Mouse (Mus musculus): Measurements from ENCODE around the gene Rab24. TPM values are rescaled to one million over a fixed set of nuclear protein-coding genes. Genes with fewer than 3 reads are reported as not detected.

Rab24 gene
- polyA plus RNA-seq (2012; ENCODE audit: insufficient read depth, insufficient read length, missing spikeins), result 75.6 and 91.3 TPM in 2 replicates

DNA sequence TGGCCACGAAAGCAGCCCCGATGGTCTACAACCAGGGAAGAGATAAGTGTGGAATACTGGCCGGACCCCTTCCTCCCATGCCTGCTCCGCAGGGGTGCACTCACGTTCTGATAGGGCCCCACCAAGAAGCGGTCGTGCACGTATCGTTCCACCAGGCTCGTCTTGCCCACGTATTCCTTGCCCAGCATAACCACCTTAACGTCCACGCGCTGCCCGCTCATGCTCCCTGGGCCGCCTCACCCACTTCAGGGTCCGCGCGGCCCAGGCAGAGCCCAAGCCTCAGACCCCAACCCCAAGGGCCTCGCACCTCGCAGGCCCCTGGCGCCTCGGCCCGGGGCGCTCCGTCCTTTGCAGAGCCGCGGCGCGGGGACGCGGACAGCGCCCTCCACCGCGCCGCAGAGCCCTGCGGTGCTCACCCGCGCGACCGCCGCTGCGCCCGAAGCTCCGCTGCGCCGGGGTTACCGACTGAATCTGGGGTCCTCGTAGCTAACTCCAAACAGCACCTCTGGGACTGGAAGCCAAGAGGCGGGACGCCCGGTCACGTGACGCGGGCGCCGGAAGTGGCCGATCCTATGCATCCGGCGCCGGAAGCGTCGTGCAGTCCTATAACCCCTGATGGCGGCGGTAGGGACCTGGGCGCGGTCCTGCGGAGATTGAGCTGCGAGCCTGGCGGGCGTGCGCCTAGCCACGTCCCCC, at the start of gene Rab24:
Gene Rab24 (minus strand): TSS at position 513 of the 696 bp plus-strand sequence.
- TF ChIP-seq CTCF (IDR thresholded peaks at IDR 0.05; ENCODE audit: low read depth, low read length) (no peak), POLR2A (IDR thresholded peaks at IDR 0.05; ENCODE audit: borderline replicate concordance, low read depth, low read length) (no peak)
- H3K27ac ChIP-seq (ENCODE audit: insufficient read depth, low read depth, low read length), result peak within 1 kb of the TSS; percentile 64
- H3K4me1 ChIP-seq (ENCODE audit: control insufficient read depth, insufficient read depth, low read length), result peaks cover 52% of the 10 kb centered on the region
- H3K4me3 ChIP-seq (ENCODE audit: insufficient read depth, low read length), result peak within 1 kb of the TSS; percentile 99

DNA sequence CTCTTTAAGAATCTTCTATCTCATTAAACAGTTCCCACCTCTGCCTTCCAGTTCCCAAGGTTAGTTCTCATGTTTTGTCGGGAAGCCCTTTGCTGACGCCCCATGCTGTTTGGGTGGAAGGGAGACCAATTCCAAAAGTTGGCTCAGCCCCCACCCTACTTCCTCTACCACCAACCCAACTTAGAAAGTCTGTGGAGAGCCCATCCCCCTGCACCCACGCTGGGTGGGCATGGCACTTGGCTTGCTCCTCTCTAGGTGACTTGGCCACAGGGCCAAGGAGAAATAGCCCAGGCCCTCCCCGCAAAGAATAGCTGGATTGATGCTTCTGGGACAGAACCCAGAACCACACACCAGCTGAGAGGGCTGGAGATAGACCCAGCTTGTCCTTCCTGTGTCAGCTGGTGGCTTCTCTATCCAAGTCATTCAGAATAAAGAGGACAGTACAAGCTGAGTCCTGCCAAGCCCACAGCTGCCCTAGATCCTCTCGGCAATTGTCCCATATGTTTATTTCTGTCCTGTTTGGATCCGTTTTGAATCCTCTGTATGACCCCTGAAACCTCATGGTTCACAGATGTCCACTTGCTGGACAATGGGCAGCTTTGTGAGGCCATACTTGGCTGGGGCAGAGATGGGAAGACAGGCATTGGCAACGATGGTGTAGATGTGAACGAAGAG, 49.4 kb upstream of the Rab24 start:
- Histone ChIP-seq H3K27ac (ENCODE audit: insufficient read depth, low read depth, low read length) (no peak overlapping the region), H3K4me1 (ENCODE audit: control insufficient read depth, insufficient read depth, low read length) (peaks cover 39% of the 10 kb centered on the region), H3K4me3 (ENCODE audit: insufficient read depth, low read length) (no peak overlapping the region)
- TF ChIP-seq CTCF (IDR thresholded peaks at IDR 0.05; ENCODE audit: low read depth, low read length) (no peak), POLR2A (IDR thresholded peaks at IDR 0.05; ENCODE audit: borderline replicate concordance, low read depth, low read length) (no peak)

DNA sequence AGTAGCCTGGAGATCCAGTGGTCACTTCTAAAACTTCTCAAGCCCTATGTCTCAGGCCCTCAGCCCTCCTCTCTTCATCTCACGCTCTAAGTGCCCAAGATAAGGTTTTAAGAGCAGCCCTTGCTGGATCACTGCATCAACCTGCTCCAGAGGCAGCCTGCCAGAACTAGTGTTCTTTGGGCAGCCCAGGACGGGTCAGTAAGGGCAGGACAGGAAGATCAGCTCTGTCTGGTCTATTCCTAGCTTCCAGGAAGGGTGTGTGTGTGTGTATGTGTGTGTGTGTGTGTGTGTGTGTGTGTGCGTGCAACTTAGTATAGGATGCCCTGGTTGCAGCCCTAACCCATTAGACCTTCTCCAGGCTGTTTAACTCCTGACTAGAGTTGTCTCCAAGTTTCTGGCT, 48.5 kb upstream of the Rab24 start:
- TF ChIP-seq CTCF (IDR thresholded peaks at IDR 0.05; ENCODE audit: low read depth, low read length) (no peak), POLR2A (IDR thresholded peaks at IDR 0.05; ENCODE audit: borderline replicate concordance, low read depth, low read length) (no peak)
- Histone ChIP-seq H3K27ac (ENCODE audit: insufficient read depth, low read depth, low read length) (peak overlapping the region; percentile 93), H3K4me3 (ENCODE audit: insufficient read depth, low read length) (peak overlapping the region; percentile 72), H3K4me1 (ENCODE audit: control insufficient read depth, insufficient read depth, low read length) (peaks cover 39% of the 10 kb centered on the region)

DNA sequence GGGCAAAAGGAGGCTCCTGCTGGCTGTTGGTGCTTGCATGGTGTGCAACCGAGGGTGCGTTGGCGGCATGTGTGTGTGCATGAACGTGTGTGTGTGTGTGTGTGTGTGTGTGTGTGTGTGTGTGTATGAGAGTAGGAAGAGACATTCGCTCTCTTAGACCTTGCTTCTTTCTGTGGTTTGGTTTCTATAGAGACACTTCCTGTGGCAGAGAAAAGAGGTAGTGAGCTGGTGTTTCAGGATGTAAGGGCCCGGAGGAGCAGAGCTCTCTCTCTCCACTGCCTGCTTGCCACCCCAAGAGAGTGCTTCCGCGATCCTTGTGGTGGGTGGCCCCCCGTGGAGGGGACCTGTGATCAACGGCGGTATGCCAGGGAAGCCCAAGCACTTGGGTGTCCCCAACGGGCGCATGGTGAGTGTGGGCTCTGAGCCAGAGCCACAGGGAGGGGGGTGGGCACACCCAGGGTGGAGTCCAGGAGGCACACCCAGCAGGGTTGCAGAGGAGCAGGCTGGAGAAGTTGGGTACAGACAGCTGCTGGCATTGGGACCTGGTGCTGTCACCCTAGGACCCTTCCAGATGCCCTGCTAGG, 47.9 kb upstream of the Rab24 start, which contains the start of gene Rgs14:
Gene Rgs14 (plus strand): TSS at position 202 of the 584 bp plus-strand sequence.
- Histone ChIP-seq H3K4me1 (ENCODE audit: control insufficient read depth, insufficient read depth, low read length) (peaks cover 39% of the 10 kb centered on the region), H3K27ac (ENCODE audit: insufficient read depth, low read depth, low read length) (peak within 1 kb of the TSS; percentile 93), H3K4me3 (ENCODE audit: insufficient read depth, low read length) (peak within 1 kb of the TSS; percentile 72)
- TF ChIP-seq POLR2A (IDR thresholded peaks at IDR 0.05; ENCODE audit: borderline replicate concordance, low read depth, low read length) (peak; percentile 59; the same call in 1 of the 2 replicates), CTCF (IDR thresholded peaks at IDR 0.05; ENCODE audit: low read depth, low read length) (no peak)

DNA sequence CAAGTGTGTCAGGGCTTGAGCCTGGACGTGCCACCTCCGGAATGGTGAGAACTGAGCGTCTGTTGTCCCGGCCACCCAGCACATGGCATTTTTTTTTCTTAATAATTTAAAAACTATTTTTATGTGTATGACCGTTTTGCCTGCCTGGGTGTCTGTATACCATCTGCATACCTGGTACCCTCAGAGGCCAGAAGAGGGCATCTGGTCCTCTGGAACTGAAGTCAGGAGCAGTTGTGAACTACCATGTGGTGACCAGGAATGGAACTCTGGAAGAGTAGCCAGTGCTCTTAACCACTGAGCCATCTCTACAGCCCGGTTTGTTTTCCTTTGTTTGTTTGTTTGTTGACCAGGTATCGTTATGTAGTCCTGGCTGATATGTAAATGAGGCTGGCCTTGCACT, 46.7 kb upstream of the Rab24 start:
- peaks cover 39% of the 10 kb centered on the region for H3K4me1 ChIP-seq (ENCODE audit: control insufficient read depth, insufficient read depth, low read length)
- TF ChIP-seq POLR2A (IDR thresholded peaks at IDR 0.05; ENCODE audit: borderline replicate concordance, low read depth, low read length) (no peak), CTCF (IDR thresholded peaks at IDR 0.05; ENCODE audit: low read depth, low read length) (no peak)
- no peak overlapping the region for H3K4me3 ChIP-seq (ENCODE audit: insufficient read depth, low read length)
- H3K27ac ChIP-seq (ENCODE audit: insufficient read depth, low read depth, low read length), result no peak overlapping the region

DNA sequence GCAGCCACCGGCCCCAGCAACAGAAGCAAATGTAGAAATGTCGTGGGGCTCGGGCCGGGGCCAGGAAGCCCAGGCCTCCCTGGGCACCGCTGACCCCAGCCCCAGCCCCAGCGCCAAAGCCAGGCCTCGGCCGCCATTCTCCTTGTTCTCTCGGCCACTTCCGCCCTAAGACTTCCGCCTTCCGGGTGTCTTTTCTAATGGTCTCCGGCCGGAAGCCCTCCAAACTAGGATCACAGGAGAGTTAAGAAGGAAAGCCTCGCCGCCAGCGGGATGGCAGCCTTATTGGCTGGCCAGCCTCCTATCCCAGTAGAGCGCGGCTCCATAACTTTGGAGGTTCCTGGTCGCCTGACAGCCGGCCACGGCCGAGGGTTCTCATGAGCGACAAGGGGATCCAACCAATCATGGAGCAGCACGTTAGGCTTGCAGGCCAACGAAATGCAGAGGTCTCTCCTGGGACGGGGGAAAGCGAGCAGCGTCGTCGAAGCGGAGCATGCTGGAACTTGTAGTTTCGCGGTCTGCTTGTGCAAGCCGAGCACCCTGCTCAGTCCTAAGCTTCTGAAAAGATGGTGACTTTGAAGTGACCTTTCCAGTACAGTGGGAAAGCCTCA, 40.8 kb upstream of the Rab24 start, which contains the start of gene Lman2:
Gene Lman2 (minus strand): TSS at position 331 of the 608 bp plus-strand sequence.
- Histone ChIP-seq H3K4me3 (ENCODE audit: insufficient read depth, low read length) (peak within 1 kb of the TSS; percentile 96), H3K27ac (ENCODE audit: insufficient read depth, low read depth, low read length) (peak within 1 kb of the TSS; percentile 95), H3K4me1 (ENCODE audit: control insufficient read depth, insufficient read depth, low read length) (peaks cover 26% of the 10 kb centered on the region)
- no peak for TF ChIP-seq CTCF (IDR thresholded peaks at IDR 0.05; ENCODE audit: low read depth, low read length)
- no peak for TF ChIP-seq POLR2A (IDR thresholded peaks at IDR 0.05; ENCODE audit: borderline replicate concordance, low read depth, low read length)

DNA sequence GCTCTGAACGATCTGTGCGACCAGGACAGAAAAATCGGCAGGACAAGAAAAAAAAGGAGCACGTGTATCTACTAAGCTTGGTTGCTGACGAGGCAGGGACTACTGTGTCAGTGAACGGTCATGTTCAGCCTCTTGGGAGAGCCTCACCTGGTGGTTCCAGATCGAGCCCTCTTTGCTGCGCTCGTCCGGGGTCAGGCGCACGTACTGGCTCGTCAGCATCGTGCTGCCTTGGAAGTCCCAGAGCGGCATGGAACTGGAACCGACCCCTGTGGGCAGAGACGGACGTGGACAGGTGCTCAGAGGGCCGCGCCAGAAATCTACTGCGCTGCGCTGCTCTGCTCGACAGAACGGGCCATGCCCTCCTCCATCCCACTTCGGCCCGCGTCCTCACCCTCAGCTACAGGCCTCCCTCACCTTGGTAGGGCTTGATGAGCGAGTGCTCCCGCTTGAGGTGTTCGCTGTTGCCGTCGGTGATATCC, 40.3 kb upstream of the Rab24 start:
- TF ChIP-seq POLR2A (IDR thresholded peaks at IDR 0.05; ENCODE audit: borderline replicate concordance, low read depth, low read length) (no peak), CTCF (IDR thresholded peaks at IDR 0.05; ENCODE audit: low read depth, low read length) (no peak)
- H3K4me3 ChIP-seq (ENCODE audit: insufficient read depth, low read length), result peak overlapping the region; percentile 96
- peaks cover 26% of the 10 kb centered on the region for H3K4me1 ChIP-seq (ENCODE audit: control insufficient read depth, insufficient read depth, low read length)
- H3K27ac ChIP-seq (ENCODE audit: insufficient read depth, low read depth, low read length), result peak overlapping the region; percentile 95

DNA sequence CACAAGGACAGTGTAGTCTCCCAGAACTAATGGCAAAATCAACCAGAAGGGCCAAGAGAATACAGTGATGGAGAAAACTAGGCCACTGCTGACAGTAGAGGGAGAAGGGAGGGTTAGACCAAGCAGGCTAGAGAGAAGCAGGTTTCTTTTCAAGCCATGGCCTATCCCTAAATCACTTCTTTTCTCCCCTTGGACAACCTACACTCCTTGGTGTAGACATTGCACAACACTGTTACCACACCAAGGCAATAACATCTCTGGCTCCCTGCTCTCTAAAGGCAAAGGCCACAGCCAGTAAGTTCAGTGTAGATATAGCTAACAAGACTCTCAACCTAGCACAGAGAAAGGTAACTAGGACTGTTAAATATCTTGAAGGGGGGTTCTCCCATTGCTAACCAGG, 39.4 kb upstream of the Rab24 start:
- Histone ChIP-seq H3K27ac (ENCODE audit: insufficient read depth, low read depth, low read length) (no peak overlapping the region), H3K4me3 (ENCODE audit: insufficient read depth, low read length) (peak overlapping the region; percentile 96), H3K4me1 (ENCODE audit: control insufficient read depth, insufficient read depth, low read length) (peaks cover 26% of the 10 kb centered on the region)
- TF ChIP-seq POLR2A (IDR thresholded peaks at IDR 0.05; ENCODE audit: borderline replicate concordance, low read depth, low read length) (no peak), CTCF (IDR thresholded peaks at IDR 0.05; ENCODE audit: low read depth, low read length) (no peak)

DNA sequence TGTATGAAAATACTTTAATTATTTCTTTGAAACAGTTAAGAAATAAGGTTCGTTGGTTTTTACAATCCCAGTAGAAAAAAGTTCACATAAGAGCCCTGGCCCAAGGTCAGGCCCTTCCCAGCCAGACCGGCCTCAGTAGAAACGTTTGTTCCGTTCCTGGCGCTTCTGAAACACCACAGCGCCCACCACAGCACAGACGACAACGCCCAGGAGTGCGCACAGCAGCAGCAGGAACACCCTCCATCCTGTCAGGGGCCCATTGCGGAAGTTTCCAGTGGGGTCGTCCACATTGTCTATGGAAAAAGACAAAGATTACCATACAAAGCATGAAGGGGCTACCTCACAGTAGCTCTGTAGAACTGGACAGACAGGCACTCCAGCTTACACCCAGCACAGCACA, 25.0 kb upstream of the Rab24 start:
- Histone ChIP-seq H3K4me3 (ENCODE audit: insufficient read depth, low read length) (no peak overlapping the region), H3K27ac (ENCODE audit: insufficient read depth, low read depth, low read length) (no peak overlapping the region), H3K4me1 (ENCODE audit: control insufficient read depth, insufficient read depth, low read length) (peaks cover 14% of the 10 kb centered on the region)
- no peak for TF ChIP-seq POLR2A (IDR thresholded peaks at IDR 0.05; ENCODE audit: borderline replicate concordance, low read depth, low read length)
- TF ChIP-seq CTCF (IDR thresholded peaks at IDR 0.05; ENCODE audit: low read depth, low read length), result no peak

Measured in bone marrow macrophage, adult 2 months (primary cell).